Mouse (Mus musculus) stomach, embryonic 16.5 days (tissue): ENCODE results near the gene H1foo. TPM values are rescaled to one million over a fixed set of nuclear protein-coding genes. Genes with fewer than 3 reads are reported as not detected.

Experiments
- ATAC-seq: fragments of 200-750 bp; cut with Nextera tagmentation; 2 replicates; pipeline ENCODE4 v1.8.0; 2017; ENCODE audit warnings: moderate number of reproducible peaks, moderate TSS enrichment; ENCODE audit not compliant: insufficient read depth, low FRiP score
- H3K27ac ChIP-seq: fragments of 300-500 bp; sonication (generic); 2 replicates; pipeline ENCODE4 v1.5.1; 2014; ENCODE audit warnings: low read length
- H3K27me3 ChIP-seq: fragments of 300-500 bp; sonication (generic); 2 replicates; pipeline ENCODE4 v1.6.1; 2014; ENCODE audit warnings: low read length, control low read depth, mixed read lengths; ENCODE audit not compliant: control insufficient read depth, insufficient read depth
- H3K36me3 ChIP-seq: fragments of 300-500 bp; sonication (generic); 2 replicates; pipeline ENCODE4 v1.6.1; 2014; ENCODE audit warnings: low read length; ENCODE audit not compliant: control insufficient read depth, insufficient read depth
- H3K4me1 ChIP-seq: fragments of 300-500 bp; sonication (generic); 2 replicates; pipeline ENCODE4 v1.6.1; 2014; ENCODE audit warnings: low read length, control low read depth, mixed read lengths; ENCODE audit not compliant: control insufficient read depth, insufficient read depth
- H3K4me2 ChIP-seq: fragments of 300-500 bp; sonication (generic); 2 replicates; pipeline ENCODE4 v1.6.1; 2014; ENCODE audit warnings: low read depth, low read length, mixed read lengths
- H3K4me3 ChIP-seq: fragments of 300-500 bp; sonication (generic); replicated peaks from 2 replicates; pipeline ENCODE4 v1.5.1; 2014; ENCODE audit warnings: mild to moderate bottlenecking, low read length
- H3K9ac ChIP-seq: fragments of 300-500 bp; sonication (generic); 2 replicates; pipeline ENCODE4 v1.6.1; 2014; ENCODE audit warnings: low read length
- H3K9me3 ChIP-seq: fragments of 300-500 bp; sonication (generic); replicated peaks from 2 replicates; pipeline ENCODE4 v1.6.1; 2016; ENCODE audit warnings: low read length, control low read depth; ENCODE audit not compliant: control insufficient read depth
- WGBS: fragments of 180-500 bp; shearing (Covaris S2); extraction: QIAGEN DNeasy Blood & Tissue Kit; methylation state at CpG from one replicate; pipeline ENCODE4 v1.1.7; 2014; 5-methylcytosine and 5-hydroxymethylcytosine counted together
- polyA plus RNA-seq: library from polyadenylated mRNA; unstranded; fragments of >200 nt; fragmentation: Nextera tagmentation; extraction: Ambion mirVana; gene quantifications from 2 replicates; pipeline ENCODE4 v1.2.1, GENCODE M21; 2015

H1foo gene
- polyA plus RNA-seq, 1 experiment from 2014 or later: not detected

- Histone ChIP-seq H3K9ac (no peak overlapping the region), H3K27ac (peak overlapping the region; percentile 52; the same call in 1 of the 2 replicates), H3K36me3 (no peaks in the 10 kb centered on the region), H3K4me3 (no peak overlapping the region), H3K4me2 (no peak overlapping the region), H3K9me3 (no peaks in the 10 kb centered on the region), H3K4me1 (peaks cover 53% of the 10 kb centered on the region), H3K27me3 (no peaks in the 10 kb centered on the region)
- ATAC-seq: no peak
- WGBS: 54% methylated on average over 7 of the region's 7 CpGs
These were observed 39.8 kb downstream of the H1foo start for GRCm38 (mm10) chr6:115984580-115984979.

GRCm38 (mm10) chr6:115985622-115986021, 40.9 kb downstream of the H1foo start:
- H3K9me3 ChIP-seq: no peaks in the 10 kb centered on the region
- no peaks in the 10 kb centered on the region for H3K27me3 ChIP-seq
- ATAC-seq: no peak
- WGBS: 53% methylated on average over 9 of the region's 9 CpGs
- H3K27ac ChIP-seq: peak overlapping the region; percentile 52
- H3K36me3 ChIP-seq: no peaks in the 10 kb centered on the region
- H3K4me2 ChIP-seq: peak overlapping the region; percentile 36; the same call in 1 of the 2 replicates
- H3K9ac ChIP-seq: peak overlapping the region; percentile 54
- H3K4me3 ChIP-seq: 0 out of 2 replicates have a peak overlapping the region, but pooled peaks have one; percentile 4
- H3K4me1 ChIP-seq: peaks cover 56% of the 10 kb centered on the region

GRCm38 (mm10) chr6:115986472-115987095, 41.8 kb downstream of the H1foo start:
- Histone ChIP-seq H3K4me3 (no peak overlapping the region), H3K4me2 (peak overlapping the region; percentile 36), H3K9me3 (no peaks in the 10 kb centered on the region), H3K9ac (peak overlapping the region; percentile 54), H3K36me3 (no peaks in the 10 kb centered on the region), H3K27me3 (no peaks in the 10 kb centered on the region), H3K4me1 (peaks cover 66% of the 10 kb centered on the region), H3K27ac (peak overlapping the region; percentile 52)
- 60% methylated on average over 12 of the region's 12 CpGs for WGBS
- ATAC-seq: no peak

GRCm38 (mm10) chr6:115987096-115987747, 42.5 kb downstream of the H1foo start:
- no peaks in the 10 kb centered on the region for H3K9me3 ChIP-seq
- WGBS: 58% methylated on average over 9 of the region's 9 CpGs
- no peaks in the 10 kb centered on the region for H3K36me3 ChIP-seq
- peaks cover 67% of the 10 kb centered on the region for H3K4me1 ChIP-seq
- H3K4me3 ChIP-seq: no peak overlapping the region
- peak overlapping the region; percentile 42; the same call in 1 of the 2 replicates for H3K27ac ChIP-seq
- H3K9ac ChIP-seq: peak overlapping the region; percentile 54
- ATAC-seq: no peak
- no peaks in the 10 kb centered on the region for H3K27me3 ChIP-seq
- peak overlapping the region; percentile 36 for H3K4me2 ChIP-seq

- Histone ChIP-seq H3K27ac (no peak overlapping the region), H3K36me3 (no peaks in the 10 kb centered on the region), H3K4me1 (peaks cover 64% of the 10 kb centered on the region), H3K27me3 (peaks cover 8% of the 10 kb centered on the region), H3K9me3 (no peaks in the 10 kb centered on the region), H3K9ac (peak overlapping the region; percentile 3; the same call in 1 of the 2 replicates), H3K4me2 (peak overlapping the region; percentile 84), H3K4me3 (0 out of 2 replicates have a peak overlapping the region, but pooled peaks have one; percentile 1)
- no peak for ATAC-seq
- 68% methylated on average over 5 of the region's 5 CpGs for WGBS
These were observed 44.3 kb downstream of the H1foo start for GRCm38 (mm10) chr6:115989032-115989431.

GRCm38 (mm10) chr6:115989607-115990006, 44.9 kb downstream of the H1foo start:
- peaks cover 63% of the 10 kb centered on the region for H3K4me1 ChIP-seq
- 80% methylated on average over 4 of the region's 4 CpGs for WGBS
- peak overlapping the region; percentile 70 for H3K4me3 ChIP-seq

GRCm38 (mm10) chr6:115990056-115990455, 45.3 kb downstream of the H1foo start:
- Histone ChIP-seq H3K9me3 (no peaks in the 10 kb centered on the region), H3K4me2 (peak overlapping the region; percentile 84), H3K27ac (no peak overlapping the region), H3K27me3 (peaks cover 8% of the 10 kb centered on the region), H3K36me3 (no peaks in the 10 kb centered on the region), H3K4me3 (peak overlapping the region; percentile 70), H3K4me1 (peaks cover 61% of the 10 kb centered on the region), H3K9ac (peak overlapping the region; percentile 35)
- ATAC-seq: no peak
- WGBS: 85% methylated on average over 3 of the region's 3 CpGs

More at GRCm38 (mm10) chr6:115989607-115990006, 44.9 kb downstream of the H1foo start:
- Histone ChIP-seq H3K27me3 (peaks cover 8% of the 10 kb centered on the region), H3K9ac (peak overlapping the region; percentile 35), H3K27ac (no peak overlapping the region), H3K9me3 (no peaks in the 10 kb centered on the region), H3K36me3 (no peaks in the 10 kb centered on the region), H3K4me2 (peak overlapping the region; percentile 84)
- ATAC-seq: no peak

- peak overlapping the region; percentile 68 for H3K9ac ChIP-seq
These were observed 45.7 kb downstream of the H1foo start for GRCm38 (mm10) chr6:115990479-115990878.

More at GRCm38 (mm10) chr6:115990479-115990878, 45.7 kb downstream of the H1foo start:
- H3K9me3 ChIP-seq: no peaks in the 10 kb centered on the region
- H3K4me3 ChIP-seq: peak overlapping the region; percentile 70
- H3K27ac ChIP-seq: no peak overlapping the region
- no peaks in the 10 kb centered on the region for H3K36me3 ChIP-seq
- peaks cover 58% of the 10 kb centered on the region for H3K4me1 ChIP-seq
- ATAC-seq: no peak
- peaks cover 8% of the 10 kb centered on the region for H3K27me3 ChIP-seq
- 83% methylated on average over 9 of the region's 9 CpGs for WGBS
- peak overlapping the region; percentile 84 for H3K4me2 ChIP-seq
